Mouse (Mus musculus) hindlimb bud, embryonic 11.5 days (tissue): ENCODE measurements at regions not wholly inside any gene's neighbourhood (a gene's known extent, or its start where the extent isn't known, plus 50 kb on each side); places are given as distances from the start of the nearest gene placed in this dataset.

Source experiments
- DNase-seq: peaks from one replicate; pipeline ENCODE4 v3.0.0-alpha.2; 2012; ENCODE audit warnings: low read depth, low spot score; ENCODE audit errors: extremely low spot score

DNA sequence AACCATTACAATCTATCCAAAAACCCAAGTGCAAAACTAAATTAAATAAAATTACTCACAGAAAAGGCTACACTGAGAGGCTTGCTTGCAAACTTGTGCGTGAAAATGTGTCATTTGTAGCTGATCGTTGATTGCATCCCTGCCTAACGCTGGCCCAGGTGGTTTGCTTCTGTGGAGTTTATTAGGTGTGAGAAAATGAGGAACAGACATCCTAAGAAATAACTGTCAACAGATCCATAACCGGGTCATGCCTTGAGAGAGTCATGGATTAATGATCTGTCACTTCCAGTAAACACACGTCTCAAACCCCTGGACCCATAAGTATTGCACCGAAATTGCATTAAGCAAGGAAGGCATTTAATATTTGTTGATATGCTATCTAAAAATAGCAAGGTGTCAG lies 73.4 kb upstream of the Tmem18 start:
- peak; percentile 76 for DNase-seq

DNA sequence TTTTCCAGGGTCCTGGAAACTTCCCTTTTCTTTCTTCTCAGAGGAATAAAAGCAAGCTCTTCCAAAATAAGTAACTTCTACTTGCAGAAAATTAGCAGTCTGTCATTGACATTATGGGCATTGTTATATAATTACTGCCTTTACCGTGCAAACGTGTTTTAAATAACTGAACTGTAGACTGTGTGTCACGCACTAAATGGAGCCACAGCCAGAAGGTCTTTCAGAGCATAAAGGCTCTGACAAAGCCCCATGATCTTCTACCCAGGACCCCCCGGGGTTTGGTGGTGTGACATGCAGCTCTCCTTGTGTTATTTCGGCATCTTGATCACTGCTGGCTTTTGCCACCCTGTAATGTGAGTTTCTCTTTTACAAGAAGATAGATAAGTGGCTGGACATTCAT lies 100.9 kb upstream of the Tmem18 start:
- no peak for DNase-seq

DNA sequence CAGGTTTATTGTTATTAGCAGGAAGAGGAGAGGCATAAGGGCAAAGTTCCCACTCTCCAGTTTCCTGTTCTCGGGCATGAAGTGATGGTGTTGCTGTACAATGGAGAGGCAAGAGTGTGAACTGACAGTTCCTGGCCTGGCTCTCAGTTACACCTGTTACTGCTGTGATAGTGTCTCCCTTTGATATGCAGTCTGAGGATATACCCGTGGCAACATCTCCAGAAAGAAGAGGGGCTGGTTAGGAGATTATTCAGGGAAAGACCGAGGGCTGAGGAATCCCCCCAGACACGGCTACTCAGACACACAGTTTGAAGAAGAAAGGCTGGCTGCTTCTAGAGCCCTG lies 100.3 kb upstream of the Sntg2 start:
- DNase-seq: no peak

DNA sequence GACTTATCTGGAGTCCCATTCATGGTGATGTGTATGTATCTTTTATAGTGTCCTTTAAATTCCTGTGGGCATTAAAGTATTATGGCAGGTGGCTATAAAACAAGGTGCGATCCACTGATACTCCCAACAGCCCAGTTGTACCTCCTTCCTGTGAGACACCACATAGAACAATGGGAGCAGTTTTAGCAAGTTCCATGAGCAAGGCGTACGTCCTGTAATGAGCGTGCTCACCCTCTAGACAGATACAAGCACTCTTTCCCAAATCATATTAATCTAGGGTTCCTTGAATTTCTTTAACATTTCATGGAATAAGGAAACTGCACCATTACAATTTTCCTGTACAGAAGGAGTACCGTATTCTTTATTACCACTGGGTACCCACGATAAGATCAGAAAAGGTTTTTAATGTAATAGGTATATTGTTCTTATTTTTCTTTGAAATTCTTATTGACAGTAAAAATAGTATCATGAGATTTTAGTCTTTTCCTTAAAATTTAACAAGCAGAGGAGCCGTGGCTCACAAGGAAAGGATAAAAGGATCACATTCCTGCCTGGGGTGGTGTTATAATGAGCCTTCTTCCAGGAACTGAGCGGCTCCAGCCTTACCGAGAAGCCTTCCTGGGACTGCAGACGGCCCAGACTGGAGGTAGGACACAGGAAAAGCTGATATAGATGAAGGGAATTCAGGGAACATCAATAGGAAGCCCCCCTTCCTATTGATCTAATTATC lies 99.7 kb upstream of the Sntg2 start:
- no peak for DNase-seq

DNA sequence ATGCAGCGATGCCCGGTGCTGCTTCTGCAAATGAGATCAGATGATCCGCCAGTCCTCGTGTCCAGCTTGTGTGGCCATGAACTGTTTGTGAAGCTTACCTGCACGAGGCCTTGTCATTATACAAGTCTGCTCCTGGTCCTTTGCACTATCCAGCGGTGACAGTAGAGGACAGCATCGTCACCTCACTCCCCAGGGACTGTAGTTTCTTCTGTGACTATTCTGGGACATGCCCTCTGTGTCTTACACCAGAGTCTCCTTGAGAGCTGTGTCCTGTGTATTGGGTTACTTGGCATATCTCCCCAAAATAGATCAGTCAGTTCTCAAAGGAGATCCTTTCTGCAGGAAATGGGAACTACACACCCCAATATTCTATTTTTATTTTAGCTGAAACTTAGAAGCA lies 94.0 kb upstream of the Sntg2 start:
- DNase-seq: no peak

DNA sequence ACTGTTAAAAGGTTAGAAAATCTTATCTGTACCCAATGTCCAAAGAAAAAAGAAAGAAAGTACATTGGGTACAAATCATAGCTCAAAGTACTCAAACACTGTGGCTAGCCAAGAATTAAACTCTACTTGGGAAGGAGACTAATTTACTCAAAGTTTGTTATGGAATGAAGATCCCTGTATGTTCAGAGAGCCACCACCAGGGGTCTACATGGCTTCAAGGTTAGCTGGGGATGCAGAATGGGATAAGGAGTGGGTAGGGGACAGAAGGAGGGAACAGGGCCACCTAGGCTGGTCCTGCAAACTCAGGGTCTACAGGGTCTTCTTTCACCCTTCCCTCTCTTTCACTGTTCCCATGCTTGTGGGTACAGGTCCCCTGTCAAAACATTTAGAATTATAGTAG lies 77.4 kb upstream of the Sntg2 start:
- DNase-seq: no peak

DNA sequence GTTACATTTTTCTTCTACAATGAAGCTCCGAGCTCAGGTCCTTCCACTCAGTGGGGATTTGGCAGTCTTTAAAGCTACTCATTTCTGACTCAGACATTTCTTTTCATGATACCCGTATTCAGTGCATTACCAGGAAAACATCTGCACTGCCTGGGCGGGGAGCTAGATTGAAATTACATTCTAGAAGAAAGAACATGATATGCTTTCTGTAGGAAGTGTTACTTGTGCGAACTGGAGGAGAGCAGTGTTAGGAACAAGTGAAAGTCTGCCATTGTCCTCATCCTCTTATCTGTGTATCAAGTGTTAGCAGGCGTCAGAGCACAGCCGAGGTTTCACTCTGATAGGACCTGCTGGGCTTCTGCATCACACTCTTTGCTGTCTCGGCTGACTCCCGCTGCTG lies 61.7 kb upstream of the Sntg2 start:
- DNase-seq: no peak

DNA sequence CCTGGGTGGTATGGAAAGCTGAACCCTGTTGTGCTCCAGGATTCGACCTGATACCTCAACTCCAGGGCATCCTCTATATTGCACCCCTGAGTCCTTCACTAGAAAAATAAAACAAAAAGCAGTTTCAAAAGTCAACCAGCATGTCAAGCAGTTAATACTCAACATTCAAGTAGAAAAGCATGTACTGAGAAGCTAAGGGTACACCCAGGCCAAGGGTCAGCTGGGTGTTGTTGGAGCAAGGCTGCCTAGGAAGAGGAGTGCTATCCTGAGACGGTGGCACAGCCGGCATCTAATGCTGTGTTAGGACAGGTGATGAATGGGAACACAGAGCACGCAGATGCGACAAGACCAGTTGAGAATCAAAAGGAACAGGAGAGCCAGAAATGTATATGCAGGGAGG lies 59.7 kb upstream of the Sntg2 start:
- DNase-seq: no peak

DNA sequence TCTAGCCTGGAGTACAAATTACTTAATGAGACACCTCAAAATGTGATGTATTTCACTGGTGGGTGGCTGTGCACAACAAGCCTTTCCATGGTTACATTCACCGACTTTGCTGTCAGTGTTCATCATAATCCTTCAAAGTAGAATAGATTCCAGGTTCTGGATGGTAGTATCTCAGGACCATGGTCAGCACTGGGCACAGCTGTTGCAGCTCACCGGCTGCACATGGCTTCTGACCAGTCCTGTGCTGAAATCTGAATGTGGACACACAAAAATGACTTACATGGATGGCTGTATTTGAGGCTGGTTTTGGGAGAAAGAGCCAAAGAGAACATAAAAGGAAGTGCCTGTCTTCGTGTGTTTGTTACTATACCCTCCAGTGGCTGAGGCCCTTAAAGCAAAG lies 57.5 kb upstream of the Sntg2 start:
- DNase-seq: no peak

DNA sequence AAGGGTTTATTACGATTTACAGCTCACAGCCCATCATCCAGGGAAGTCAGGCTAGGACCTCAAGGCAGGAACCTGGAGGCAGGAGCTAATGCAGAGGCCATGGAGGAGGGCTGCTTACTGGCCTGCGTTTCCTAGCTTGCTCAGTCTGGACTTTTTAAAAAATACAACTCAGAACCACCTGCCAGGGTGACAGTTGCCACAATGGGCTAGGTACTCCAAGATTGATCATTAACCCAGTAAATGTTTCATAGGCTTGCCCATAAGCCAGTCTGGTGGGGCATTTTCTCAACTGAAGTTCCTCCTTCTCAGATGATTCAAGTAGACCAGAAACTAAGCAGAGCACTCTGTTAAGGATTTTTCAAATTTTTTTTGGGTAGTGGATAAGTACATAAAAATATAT lies 52.1 kb upstream of the Sntg2 start:
- no peak for DNase-seq
